Mouse (Mus musculus) heart, embryonic 11.5 days (tissue): Measurements from ENCODE around the gene Stard10. TPM values are rescaled to one million over a fixed set of nuclear protein-coding genes. Genes with fewer than 3 reads are reported as not detected.
A peak's percentile ranks its signal among the peaks of the same experiment; 100 is the strongest.

Experiments used
- ATAC-seq: fragments of 200-750 bp; cut with Nextera tagmentation; replicated peaks from 2 replicates; pipeline ENCODE4 v1.8.0; 2017; ENCODE audit warnings: moderate library complexity; ENCODE audit not compliant: insufficient number of reproducible peaks, low FRiP score, low TSS enrichment
- H3K27ac ChIP-seq: fragments of 300-500 bp; sonication (generic); 2 replicates; pipeline ENCODE4 v1.5.1; 2014; ENCODE audit warnings: mild to moderate bottlenecking, low read depth, low read length
- H3K27me3 ChIP-seq: fragments of 300-500 bp; sonication (generic); 2 replicates; pipeline ENCODE4 v1.6.1; 2014; ENCODE audit warnings: mild to moderate bottlenecking, low read length, mixed read lengths; ENCODE audit not compliant: control insufficient read depth, insufficient read depth
- H3K36me3 ChIP-seq: fragments of 300-500 bp; sonication (generic); 2 replicates; pipeline ENCODE4 v1.6.1; 2014; ENCODE audit warnings: mild to moderate bottlenecking, low read length, moderate library complexity, mixed read lengths; ENCODE audit not compliant: control insufficient read depth, insufficient read depth
- H3K4me1 ChIP-seq: fragments of 300-500 bp; sonication (generic); 2 replicates; pipeline ENCODE4 v1.6.1; 2014; ENCODE audit warnings: low read length; ENCODE audit not compliant: control insufficient read depth, insufficient read depth
- H3K4me2 ChIP-seq: fragments of 300-500 bp; sonication (generic); 2 replicates; pipeline ENCODE4 v1.6.1; 2014; ENCODE audit warnings: mild to moderate bottlenecking, moderate library complexity
- H3K4me3 ChIP-seq: fragments of 300-500 bp; sonication (generic); 2 replicates; pipeline ENCODE4 v1.5.1; 2014; ENCODE audit warnings: low read depth, low read length
- H3K9ac ChIP-seq: fragments of 300-500 bp; sonication (generic); 2 replicates; pipeline ENCODE4 v1.6.1; 2014; ENCODE audit warnings: mild to moderate bottlenecking, low read depth, low read length, moderate library complexity
- H3K9me3 ChIP-seq: fragments of 300-500 bp; sonication (generic); replicated peaks from 2 replicates; pipeline ENCODE4 v1.6.1; 2016; ENCODE audit warnings: low read length; ENCODE audit not compliant: control insufficient read depth
- WGBS: fragments of 180-500 bp; shearing (Covaris S2); extraction: QIAGEN DNeasy Blood & Tissue Kit; methylation state at CpG from one replicate; pipeline ENCODE4 v1.1.7; 2014; ENCODE audit not compliant: insufficient replicate concordance; 5-methylcytosine and 5-hydroxymethylcytosine counted together
- polyA plus RNA-seq: library from polyadenylated mRNA; unstranded; fragments of >200 nt; fragmentation: Nextera tagmentation; extraction: Ambion mirVana; gene quantifications from 2 replicates; pipeline ENCODE4 v1.2.1, GENCODE M21; 2014

The Stard10 gene
- polyA plus RNA-seq, 1 experiment from 2014 or later, result 44.4 TPM

- no peaks in the 10 kb centered on the region for H3K27me3 ChIP-seq
- no peaks in the 10 kb centered on the region for H3K36me3 ChIP-seq
- H3K4me3 ChIP-seq, result no peak overlapping the region
- no peak overlapping the region for H3K27ac ChIP-seq
- 69% methylated on average over 8 of the region's 8 CpGs for WGBS
- H3K4me1 ChIP-seq, result peaks cover 38% of the 10 kb centered on the region
- ATAC-seq, result no peak
- no peaks in the 10 kb centered on the region for H3K9me3 ChIP-seq
- no peak overlapping the region for H3K4me2 ChIP-seq
- H3K9ac ChIP-seq, result no peak overlapping the region
Observed at GRCm38 (mm10) chr7:101382378-101382777, 65.5 kb downstream of the Stard10 start.

- WGBS, result 72% methylated on average over 3 of the region's 3 CpGs
- H3K9me3 ChIP-seq, result no peaks in the 10 kb centered on the region
- no peaks in the 10 kb centered on the region for H3K27me3 ChIP-seq
- no peak for ATAC-seq
- no peak overlapping the region for H3K4me2 ChIP-seq
- no peak overlapping the region for H3K9ac ChIP-seq
- no peak overlapping the region for H3K4me3 ChIP-seq
- H3K36me3 ChIP-seq, result no peaks in the 10 kb centered on the region; the same call in 1 of the 2 replicates
- no peak overlapping the region for H3K27ac ChIP-seq
- peaks cover 32% of the 10 kb centered on the region for H3K4me1 ChIP-seq
Observed at GRCm38 (mm10) chr7:101383756-101384155, 66.9 kb downstream of the Stard10 start.

GRCm38 (mm10) chr7:101384931-101385330 is 68.0 kb downstream of the Stard10 start:
- Histone ChIP-seq H3K4me1 (peaks cover 29% of the 10 kb centered on the region), H3K4me3 (no peak overlapping the region), H3K36me3 (no peaks in the 10 kb centered on the region; the same call in 1 of the 2 replicates), H3K4me2 (no peak overlapping the region), H3K9me3 (no peaks in the 10 kb centered on the region), H3K9ac (no peak overlapping the region), H3K27ac (no peak overlapping the region), H3K27me3 (no peaks in the 10 kb centered on the region)
- ATAC-seq, result no peak
- WGBS, result 64% methylated on average over 10 of the region's 10 CpGs

GRCm38 (mm10) chr7:101385331-101385733 is 68.4 kb downstream of the Stard10 start:
- Histone ChIP-seq H3K27ac (no peak overlapping the region), H3K4me3 (no peak overlapping the region), H3K9ac (no peak overlapping the region), H3K9me3 (no peaks in the 10 kb centered on the region), H3K4me1 (peaks cover 33% of the 10 kb centered on the region), H3K36me3 (no peaks in the 10 kb centered on the region; the same call in 1 of the 2 replicates), H3K27me3 (no peaks in the 10 kb centered on the region), H3K4me2 (no peak overlapping the region)
- 34% methylated on average over 6 of the region's 6 CpGs for WGBS
- ATAC-seq, result no peak

- Histone ChIP-seq H3K4me2 (no peak overlapping the region), H3K27me3 (no peaks in the 10 kb centered on the region), H3K4me3 (no peak overlapping the region), H3K9me3 (no peaks in the 10 kb centered on the region), H3K9ac (no peak overlapping the region), H3K4me1 (peaks cover 39% of the 10 kb centered on the region), H3K27ac (no peak overlapping the region), H3K36me3 (no peaks in the 10 kb centered on the region; the same call in 1 of the 2 replicates)
- no peak for ATAC-seq
- 56% methylated on average over 9 of the region's 10 CpGs for WGBS
Observed at GRCm38 (mm10) chr7:101385866-101386452, 69.1 kb downstream of the Stard10 start.

GRCm38 (mm10) chr7:101389256-101389655 is 72.4 kb downstream of the Stard10 start:
- no peaks in the 10 kb centered on the region; the same call in 1 of the 2 replicates for H3K36me3 ChIP-seq
- no peak overlapping the region for H3K9ac ChIP-seq
- H3K4me2 ChIP-seq, result no peak overlapping the region
- no peak overlapping the region for H3K4me3 ChIP-seq
- ATAC-seq, result no peak
- no peaks in the 10 kb centered on the region for H3K9me3 ChIP-seq
- 26% methylated on average over 6 of the region's 6 CpGs for WGBS
- H3K4me1 ChIP-seq, result peaks cover 67% of the 10 kb centered on the region
- no peaks in the 10 kb centered on the region for H3K27me3 ChIP-seq
- H3K27ac ChIP-seq, result 0 out of 2 replicates have a peak overlapping the region, but pooled peaks have one; percentile 29

GRCm38 (mm10) chr7:101391909-101392479 is 75.1 kb downstream of the Stard10 start:
- 0 out of 2 replicates have a peak overlapping the region, but pooled peaks have one; percentile 10 for H3K9ac ChIP-seq

GRCm38 (mm10) chr7:101393015-101393414 is 76.1 kb downstream of the Stard10 start:
- Histone ChIP-seq H3K4me3 (no peak overlapping the region), H3K36me3 (no peaks in the 10 kb centered on the region; the same call in 1 of the 2 replicates), H3K9me3 (no peaks in the 10 kb centered on the region), H3K4me1 (peaks cover 54% of the 10 kb centered on the region), H3K9ac (no peak overlapping the region), H3K27ac (peak overlapping the region; percentile 73), H3K27me3 (no peaks in the 10 kb centered on the region), H3K4me2 (no peak overlapping the region)
- ATAC-seq, result no peak
- WGBS, result 23% methylated on average over 4 of the region's 4 CpGs

More at GRCm38 (mm10) chr7:101391909-101392479, 75.1 kb downstream of the Stard10 start:
- WGBS, result 67% methylated on average over 4 of the region's 4 CpGs
- H3K4me3 ChIP-seq, result no peak overlapping the region
- no peak for ATAC-seq
- peaks cover 54% of the 10 kb centered on the region for H3K4me1 ChIP-seq
- peak overlapping the region; percentile 64; the same call in 1 of the 2 replicates for H3K27ac ChIP-seq
- H3K36me3 ChIP-seq, result no peaks in the 10 kb centered on the region; the same call in 1 of the 2 replicates
- no peaks in the 10 kb centered on the region for H3K9me3 ChIP-seq
- H3K27me3 ChIP-seq, result no peaks in the 10 kb centered on the region
- H3K4me2 ChIP-seq, result no peak overlapping the region; the same call in 1 of the 2 replicates
